Mouse (Mus musculus) frontal cortex, adult 2 months (tissue): ENCODE measurements around the gene Zscan2. TPM values are rescaled to one million over a fixed set of nuclear protein-coding genes. Genes with fewer than 3 reads are reported as not detected.

Source experiments
- DNase-seq, 2 experiments: peaks; one replicate each; pipeline ENCODE4 v3.0.0; 2022; ENCODE audit warnings: low spot score in 1 of 2; ENCODE audit errors: extremely low spot score in 1 of 2
- polyA plus RNA-seq: library from polyadenylated mRNA; depleted of rRNA; stranded (reverse); fragments of >200 nt; gene quantifications from 2 replicates; pipeline ENCODE4 v1.2.3, GENCODE M21; 2012

The Zscan2 gene
- polyA plus RNA-seq, 1 experiment: 12.0 TPM

DNA sequence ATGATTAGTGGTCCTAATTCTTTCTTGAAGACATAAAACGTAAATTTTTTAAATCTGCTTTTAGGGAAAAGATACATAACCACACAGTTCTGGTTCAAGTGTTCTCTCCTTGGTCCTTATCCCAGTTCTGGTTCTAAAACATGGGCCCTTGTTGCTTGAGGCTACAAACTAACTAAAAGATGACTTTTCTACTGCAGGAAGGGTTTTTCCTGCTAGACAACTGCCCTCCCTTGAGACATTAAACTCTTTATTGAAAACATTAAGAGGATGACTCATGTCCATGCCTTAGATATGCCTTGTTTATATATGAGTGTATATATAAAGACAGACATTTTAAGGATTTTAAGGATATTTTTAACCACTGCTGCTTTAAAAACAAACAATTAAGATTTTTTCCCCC is 17.5 kb upstream of the Zscan2 start:
- DNase-seq: no peak

- DNase-seq: no peak
Measured at GRCm38 (mm10) chr7:80843910-80844640, 16.6 kb upstream of the Zscan2 start.

GRCm38 (mm10) chr7:80844691-80845090 is 16.0 kb upstream of the Zscan2 start:
- no peak for DNase-seq

DNA sequence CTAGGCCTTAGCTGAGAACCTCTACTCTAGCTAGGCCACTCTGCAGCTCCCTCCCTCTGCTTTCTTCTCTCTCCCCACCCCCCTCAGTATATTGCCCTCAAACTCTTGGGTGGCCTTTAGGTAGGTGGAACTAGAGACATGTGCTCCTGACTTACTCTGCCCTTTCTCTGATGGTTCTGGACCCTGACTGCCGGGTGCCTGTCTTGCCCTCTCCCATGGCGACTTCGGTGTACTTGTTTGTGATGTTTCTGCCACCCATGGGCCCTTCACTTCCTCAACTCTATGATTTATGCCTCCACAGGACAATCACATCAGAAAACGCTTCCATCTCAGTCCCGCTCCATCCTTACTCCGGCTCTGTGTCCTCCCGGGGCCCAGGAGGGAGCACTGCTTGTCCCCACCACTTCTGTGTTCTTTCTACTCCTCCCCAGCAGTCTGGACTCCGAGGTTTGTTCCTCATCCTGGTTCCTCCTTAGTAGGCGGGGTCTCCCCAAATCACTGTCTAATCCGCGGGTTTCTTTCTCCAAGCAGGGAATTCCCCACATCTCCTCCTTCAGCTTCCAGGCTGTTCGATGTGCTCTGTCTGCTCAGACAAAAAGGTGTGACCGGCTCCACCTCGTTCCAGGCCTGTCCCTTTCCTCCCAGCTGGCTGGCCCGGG is 15.0 kb upstream of the Zscan2 start:
- no peak for DNase-seq

DNA sequence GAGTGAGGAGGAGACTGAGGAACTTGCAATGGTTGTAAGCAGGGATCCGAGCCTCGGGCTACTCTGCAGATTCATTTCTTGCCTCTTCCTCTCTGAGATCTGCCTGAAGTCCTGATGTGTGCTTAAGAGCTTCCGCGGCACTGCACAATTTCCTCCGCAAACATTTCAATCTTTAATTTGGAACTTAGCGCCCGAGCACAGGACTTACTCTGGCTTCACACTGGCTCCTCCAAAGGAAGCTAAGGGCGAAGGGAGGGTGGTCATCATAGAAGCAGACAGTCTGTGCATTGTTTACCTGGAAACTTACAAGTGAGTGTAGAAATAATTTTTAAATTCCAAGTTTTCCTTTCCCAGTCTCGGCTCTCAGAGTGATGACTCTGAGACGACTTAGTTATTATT is 14.4 kb upstream of the Zscan2 start:
- no peak for DNase-seq

DNA sequence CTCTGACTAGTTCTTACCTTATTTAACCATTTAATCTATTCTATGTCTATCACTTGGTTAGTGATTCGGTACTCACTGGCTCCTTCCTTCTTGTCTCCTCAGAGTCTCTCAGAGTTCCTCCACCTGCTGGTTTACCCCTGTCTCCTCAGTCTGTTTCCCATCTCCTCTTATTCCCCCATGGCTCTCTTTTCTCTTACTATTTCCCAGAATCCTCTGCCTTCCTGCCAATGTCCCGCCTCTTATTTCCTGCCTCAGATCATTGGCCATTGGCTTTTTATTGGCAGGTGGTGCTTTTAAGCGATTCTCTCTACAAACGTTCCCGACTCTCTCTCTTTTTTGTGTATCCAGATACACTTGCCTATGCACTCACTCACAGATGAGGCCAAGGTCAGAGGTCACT is 14.0 kb upstream of the Zscan2 start:
- DNase-seq: no peak

- DNase-seq: no peak
Measured at GRCm38 (mm10) chr7:80849267-80849666, 11.5 kb upstream of the Zscan2 start.

GRCm38 (mm10) chr7:80849710-80850109 is 11.0 kb upstream of the Zscan2 start:
- peak in 1 of 2 experiments; percentile 71 for DNase-seq

GRCm38 (mm10) chr7:80850520-80850919 is 10.2 kb upstream of the Zscan2 start:
- no peak for DNase-seq

DNA sequence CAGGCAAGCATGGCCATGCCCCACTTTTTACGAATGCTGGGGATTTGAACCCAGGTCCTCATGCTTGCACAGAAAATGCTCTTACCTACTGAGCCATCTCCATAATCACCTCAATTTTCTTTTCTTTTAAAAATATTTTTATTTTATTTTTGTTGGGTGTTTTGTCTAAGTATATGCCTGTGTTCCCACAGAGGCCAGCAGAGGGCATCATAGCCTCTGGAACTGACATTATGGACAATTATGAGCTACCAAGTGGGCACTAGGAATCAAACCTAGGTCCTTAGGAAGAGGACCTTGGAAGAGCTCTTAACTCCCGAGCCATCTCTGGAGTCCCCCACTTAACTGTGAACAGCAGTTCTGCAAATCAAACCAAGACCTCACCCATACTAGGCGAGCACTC is 7.5 kb upstream of the Zscan2 start:
- no peak for DNase-seq

DNA sequence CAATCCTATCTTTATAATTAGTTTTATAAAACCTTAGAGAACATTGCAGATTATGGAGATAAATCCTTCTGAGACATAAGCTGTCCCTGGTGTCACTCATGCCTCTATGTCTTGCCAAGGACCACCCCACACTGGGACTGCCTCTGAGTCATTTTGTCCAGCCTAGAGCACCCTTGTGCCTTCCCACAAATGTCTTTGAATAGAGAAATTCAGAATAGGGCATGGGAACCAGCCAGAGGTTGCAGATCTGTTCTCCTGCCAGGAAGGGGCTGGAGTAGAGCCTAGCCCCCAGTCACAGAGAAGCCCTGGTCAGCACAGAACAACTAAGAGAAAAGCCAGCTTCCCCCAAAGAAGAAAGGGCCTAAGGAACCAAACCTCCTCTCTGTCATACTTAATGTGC is 5.4 kb upstream of the Zscan2 start:
- DNase-seq: peak in 1 of 2 experiments; percentile 24

DNA sequence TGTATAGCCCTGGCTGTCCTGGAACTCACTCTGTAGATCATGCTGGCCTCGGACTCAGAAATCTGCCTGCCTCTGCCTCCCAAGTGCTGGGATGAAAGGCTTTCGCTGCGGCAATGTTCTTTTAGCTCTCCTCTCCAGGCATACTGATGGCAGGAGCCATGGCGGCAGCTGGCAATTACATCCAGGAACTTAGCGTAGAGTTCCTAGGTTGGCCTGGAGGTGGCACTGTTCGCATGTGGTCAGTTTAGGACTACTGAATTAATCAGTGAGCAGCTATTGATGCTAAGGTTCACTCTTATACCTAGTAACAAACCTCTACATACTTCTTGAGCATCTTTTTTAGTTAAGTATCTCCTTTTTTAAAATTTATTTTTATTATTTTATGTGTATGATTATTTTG is 3.5 kb upstream of the Zscan2 start:
- DNase-seq: peak; percentile 66 to 85

GRCm38 (mm10) chr7:80860227-80860626 is 493 bp upstream of the Zscan2 start:
- peak in 1 of 2 experiments; percentile 71 for DNase-seq

DNA sequence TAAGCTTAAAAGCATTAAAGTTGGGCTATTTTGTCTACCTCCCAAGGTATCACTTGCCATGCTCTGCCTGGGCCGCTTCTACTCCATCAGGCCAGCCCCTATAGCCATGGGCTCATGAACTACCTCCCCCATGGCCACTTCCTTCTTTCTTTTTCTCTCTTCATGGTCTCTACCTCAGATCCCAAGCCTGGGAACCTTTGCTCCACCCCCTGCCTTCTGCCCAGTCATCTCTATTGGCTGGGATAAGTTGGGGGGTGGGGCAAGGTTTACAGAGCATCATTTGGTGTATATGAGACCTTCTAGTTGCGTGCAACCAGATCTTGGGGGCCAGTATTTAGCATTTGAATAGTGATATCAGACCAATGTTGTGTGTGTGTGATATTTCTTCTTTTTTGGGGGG is 1.8 kb downstream of the Zscan2 start:
- no peak for DNase-seq

- DNase-seq: peak in 1 of 2 experiments; percentile 32
Measured at GRCm38 (mm10) chr7:80863520-80863919, 2.8 kb downstream of the Zscan2 start.

DNA sequence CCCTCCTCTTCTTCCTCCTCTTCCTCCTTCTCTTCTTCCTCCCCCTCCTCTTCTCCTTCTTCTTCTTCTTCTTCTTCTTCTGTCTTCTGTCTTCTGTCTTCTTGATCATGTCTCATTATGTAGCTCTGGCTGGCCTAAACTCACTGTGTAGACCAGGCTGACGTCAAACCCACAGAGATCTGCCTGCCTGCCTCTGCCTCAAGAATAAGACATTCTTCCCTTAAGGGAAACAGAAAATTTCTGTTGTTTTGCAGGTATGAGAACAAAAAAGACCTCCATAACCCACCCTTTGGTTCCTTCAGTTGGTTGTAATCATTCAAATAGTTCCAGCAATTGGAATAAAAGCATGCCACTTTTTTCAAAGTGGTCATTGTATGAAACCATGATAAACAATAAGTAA is 3.4 kb downstream of the Zscan2 start:
- peak in 1 of 2 experiments; percentile 20 for DNase-seq

DNA sequence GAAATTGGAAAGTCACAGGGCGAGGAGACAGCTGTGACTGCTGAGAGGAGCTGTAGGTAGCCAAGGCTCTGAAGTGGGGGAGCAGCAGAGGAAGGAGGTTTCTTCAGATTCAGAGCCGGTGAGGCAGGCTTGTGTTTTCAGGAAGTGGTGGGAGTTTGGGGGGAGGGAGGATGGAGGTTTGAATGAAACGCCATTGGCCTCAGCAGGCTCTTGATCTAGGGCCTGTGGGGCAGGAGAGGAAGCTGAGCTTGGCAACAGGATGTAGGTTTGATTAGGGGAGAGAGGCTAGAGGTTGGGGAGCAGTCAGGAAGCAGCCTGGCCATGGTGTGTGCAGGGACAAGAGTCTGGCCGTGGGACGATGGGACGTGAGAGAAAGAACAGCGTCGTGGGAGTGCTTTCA is 4.1 kb downstream of the Zscan2 start:
- peak in 1 of 2 experiments; percentile 57 for DNase-seq

DNA sequence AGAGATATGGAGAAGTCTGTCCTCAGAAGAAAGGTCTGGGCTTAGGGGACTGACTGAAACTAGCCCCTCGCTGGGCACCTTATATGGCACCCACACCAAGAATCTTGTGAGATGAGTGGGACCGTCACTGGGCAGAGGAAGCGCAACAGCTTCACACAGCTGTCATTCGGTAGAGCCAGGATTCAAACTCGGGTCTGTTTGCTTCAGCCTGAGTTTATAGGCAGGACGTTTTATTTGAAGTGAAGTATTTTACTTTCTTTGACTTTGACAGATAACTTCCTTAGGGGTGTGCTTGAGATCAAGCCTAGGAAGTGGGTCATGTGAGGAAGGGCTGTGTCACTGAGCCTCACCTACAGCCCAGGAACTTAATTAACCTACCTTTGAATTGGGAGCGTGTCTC is 4.8 kb downstream of the Zscan2 start:
- DNase-seq: no peak

GRCm38 (mm10) chr7:80866514-80867147 is 5.9 kb downstream of the Zscan2 start:
- DNase-seq: no peak

DNA sequence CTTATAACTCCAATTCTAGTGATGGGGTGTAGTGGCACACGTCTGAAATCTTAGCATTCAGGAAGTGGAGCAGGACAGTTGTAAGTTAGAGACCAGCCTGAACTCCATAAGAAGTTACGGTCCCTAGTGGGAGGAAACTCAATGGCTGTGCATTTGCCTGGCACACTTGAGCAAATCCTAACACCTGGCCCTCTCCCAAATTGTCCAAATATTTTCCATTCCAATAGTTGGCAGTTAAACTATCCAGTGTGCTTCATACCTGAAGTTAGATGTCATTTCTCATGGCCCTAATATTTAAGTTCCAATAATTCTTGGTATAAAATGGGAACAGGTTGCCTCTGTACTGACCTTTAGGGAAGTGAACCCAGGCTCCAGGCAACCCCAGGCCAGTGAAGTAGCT is 8.0 kb downstream of the Zscan2 start:
- DNase-seq: no peak

DNA sequence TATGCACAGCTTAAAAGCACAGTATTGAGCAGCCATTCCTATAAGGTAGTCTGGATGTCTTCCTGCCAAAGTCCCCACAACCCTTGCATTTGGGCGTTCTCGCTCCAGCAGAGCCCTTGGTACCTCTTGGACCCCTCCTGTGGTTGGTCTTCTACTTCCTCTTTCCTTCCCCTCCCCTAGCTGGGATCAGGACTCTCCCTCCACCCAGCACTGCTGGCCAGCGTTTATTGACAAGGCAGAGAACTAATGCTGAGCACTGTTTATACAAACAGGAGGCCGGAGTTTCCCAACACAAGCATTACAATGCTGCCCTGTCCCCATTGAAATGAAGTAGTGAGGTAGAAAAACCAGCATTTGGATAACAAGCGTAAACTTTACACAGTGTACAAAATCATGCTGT is 12.3 kb downstream of the Zscan2 start:
- DNase-seq: no peak

DNA sequence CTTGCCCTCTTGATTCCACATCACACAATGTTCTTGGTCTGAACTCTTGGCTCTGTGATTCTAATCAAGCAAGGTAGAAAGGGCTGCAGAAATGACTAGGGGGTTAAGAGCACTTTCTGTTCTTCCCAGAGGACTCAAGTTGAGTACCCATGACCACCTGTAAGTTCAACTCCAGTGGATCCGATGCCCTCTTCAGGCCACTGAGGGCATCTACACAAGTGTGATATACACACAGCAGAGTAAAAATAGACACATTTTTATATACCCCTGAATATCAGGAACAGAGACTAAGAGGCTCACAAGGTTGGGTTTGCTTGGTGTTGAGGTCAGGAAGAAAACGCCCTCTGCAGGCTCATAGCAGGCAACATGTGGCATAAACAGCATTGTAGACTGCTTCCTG is 12.9 kb downstream of the Zscan2 start:
- DNase-seq: no peak
